Mouse (Mus musculus) forebrain, embryonic 15.5 days (tissue): ENCODE results near the gene Olfr1356. TPM values are rescaled to one million over a fixed set of nuclear protein-coding genes. Genes with fewer than 3 reads are reported as not detected.
"Not testable (repeated sequence)": the region's sequence is repeated elsewhere in the genome, so short reads cannot be mapped to it uniquely, and the experiment has no call there.

Source experiments
- ATAC-seq: fragments of 200-750 bp; cut with Nextera tagmentation; replicated peaks from 2 replicates; pipeline ENCODE4 v1.8.0; 2017; ENCODE audit warnings: mild to moderate bottlenecking, moderate TSS enrichment, moderate library complexity
- H3K27ac ChIP-seq: fragments of 300-500 bp; sonication (generic); replicated peaks from 2 replicates; pipeline ENCODE4 v1.5.1; 2015; ENCODE audit warnings: mild to moderate bottlenecking, inconsistent platforms
- H3K27me3 ChIP-seq: fragments of 300-500 bp; sonication (generic); 2 replicates; pipeline ENCODE4 v1.6.1; 2015; ENCODE audit warnings: inconsistent platforms
- H3K36me3 ChIP-seq: fragments of 300-500 bp; sonication (generic); 2 replicates; pipeline ENCODE4 v1.6.1; 2015; ENCODE audit warnings: mild to moderate bottlenecking, inconsistent platforms
- H3K4me1 ChIP-seq: fragments of 300-500 bp; sonication (generic); 2 replicates; pipeline ENCODE4 v1.6.1; 2015; ENCODE audit warnings: inconsistent platforms
- H3K4me2 ChIP-seq: fragments of 300-500 bp; sonication (generic); replicated peaks from 2 replicates; pipeline ENCODE4 v1.6.1; 2015; ENCODE audit warnings: mild to moderate bottlenecking, inconsistent platforms
- H3K4me3 ChIP-seq: fragments of 300-500 bp; sonication (generic); 2 replicates; pipeline ENCODE4 v1.5.1; 2015; ENCODE audit warnings: mild to moderate bottlenecking, inconsistent platforms
- H3K9ac ChIP-seq: fragments of 300-500 bp; sonication (generic); replicated peaks from 2 replicates; pipeline ENCODE4 v1.6.1; 2015; ENCODE audit warnings: mild to moderate bottlenecking, inconsistent platforms
- H3K9me3 ChIP-seq: fragments of 300-500 bp; sonication (generic); 2 replicates; pipeline ENCODE4 v1.6.1; 2016; ENCODE audit warnings: inconsistent platforms
- WGBS: fragments of 180-500 bp; shearing (Covaris S2); methylation state at CpG from one replicate; pipeline ENCODE4 v1.1.7; 2015; ENCODE audit warnings: mixed read lengths; 5-methylcytosine and 5-hydroxymethylcytosine counted together
- polyA plus RNA-seq: library from polyadenylated mRNA; unstranded; fragments of >200 nt; fragmentation: Nextera tagmentation; extraction: Ambion mirVana; gene quantifications from 2 replicates; pipeline ENCODE4 v1.2.1, GENCODE M21; 2015

Gene Olfr1356
- polyA plus RNA-seq = not detected in 2 replicates

- H3K36me3 ChIP-seq = no peaks in the 10 kb centered on the region
- H3K4me1 ChIP-seq = no peaks in the 10 kb centered on the region
- H3K9me3 ChIP-seq = no peaks in the 10 kb centered on the region
- 85% methylated on average over 2 of the region's 2 CpGs for WGBS
- H3K4me2 ChIP-seq = no peak within 1 kb of the TSS
- no peak for ATAC-seq
- no peak within 1 kb of the TSS for H3K9ac ChIP-seq
- H3K27me3 ChIP-seq = no peaks in the 10 kb centered on the region
- no peak within 1 kb of the TSS for H3K27ac ChIP-seq
- no peak within 1 kb of the TSS for H3K4me3 ChIP-seq
Observed at GRCm38 (mm10) chr10:78852066-78852465, at the start of gene Olfr1356. Gene Olfr1356 (minus strand): TSS chr10:78852166.

GRCm38 (mm10) chr10:78875240-78875639, 23.3 kb upstream of the Olfr1356 start, which contains the start of gene Olfr1355:
Gene Olfr1355 (plus strand): TSS chr10:78875540.
- 70% methylated on average over 2 of the region's 2 CpGs for WGBS
- no peak within 1 kb of the TSS for H3K4me3 ChIP-seq
- H3K9me3 ChIP-seq = no peaks in the 10 kb centered on the region
- no peaks in the 10 kb centered on the region for H3K36me3 ChIP-seq
- H3K4me2 ChIP-seq = no peak within 1 kb of the TSS
- no peak within 1 kb of the TSS for H3K27ac ChIP-seq
- H3K9ac ChIP-seq = no peak within 1 kb of the TSS
- H3K27me3 ChIP-seq = no peaks in the 10 kb centered on the region
- no peaks in the 10 kb centered on the region for H3K4me1 ChIP-seq
- no peak for ATAC-seq

- H3K4me3 ChIP-seq, H3K9ac ChIP-seq, H3K4me2 ChIP-seq, ATAC-seq, H3K9me3 ChIP-seq, H3K27me3 ChIP-seq, H3K27ac ChIP-seq, H3K36me3 ChIP-seq, H3K4me1 ChIP-seq: not testable (repeated sequence)
- WGBS = 89% methylated on average over 12 of the region's 12 CpGs
Observed at GRCm38 (mm10) chr10:78840456-78840855, 11.5 kb downstream of the Olfr1356 start.

- H3K36me3 ChIP-seq = no peaks in the 10 kb centered on the region
- no peak overlapping the region for H3K4me3 ChIP-seq
- H3K27ac ChIP-seq = no peak overlapping the region
- 0 out of 2 replicates have a peak, but pooled peaks cover 3% of the 10 kb centered on the region for H3K4me1 ChIP-seq
- 34% methylated on average over 6 of the region's 6 CpGs for WGBS
- H3K9ac ChIP-seq = no peak overlapping the region
- peak; percentile 81 for ATAC-seq
- no peaks in the 10 kb centered on the region for H3K27me3 ChIP-seq
- H3K4me2 ChIP-seq = no peak overlapping the region
- H3K9me3 ChIP-seq = no peaks in the 10 kb centered on the region
Observed at GRCm38 (mm10) chr10:78812358-78813060, 39.5 kb downstream of the Olfr1356 start.

- Histone ChIP-seq H3K36me3 (no peaks in the 10 kb centered on the region), H3K27me3 (no peaks in the 10 kb centered on the region), H3K27ac (no peak overlapping the region), H3K9me3 (no peaks in the 10 kb centered on the region), H3K4me3 (no peak overlapping the region), H3K4me2 (no peak overlapping the region), H3K9ac (no peak overlapping the region), H3K4me1 (no peaks in the 10 kb centered on the region)
- 83% methylated on average over 2 of the region's 2 CpGs for WGBS
- no peak for ATAC-seq
Observed at GRCm38 (mm10) chr10:78801449-78801848, 50.5 kb downstream of the Olfr1356 start.

Other genes with a start within 250 kb of the Olfr1356 start
- not detected in 2 replicates for gene Olfr1357, start 234.1 kb downstream of the Olfr1356 start, polyA plus RNA-seq
- not detected in 2 replicates for gene Casp14, start 133.9 kb downstream of the Olfr1356 start, polyA plus RNA-seq
- 0.10 and 0.18 TPM in 2 replicates for gene Ccdc105, start 99.1 kb downstream of the Olfr1356 start, polyA plus RNA-seq
- gene Slc1a6, start 71.7 kb downstream of the Olfr1356 start, polyA plus RNA-seq = 4.4 and 4.8 TPM in 2 replicates
- not detected in 2 replicates for gene Olfr1355, start 23.4 kb upstream of the Olfr1356 start, polyA plus RNA-seq
- not detected in 2 replicates for gene Olfr1354, start 61.0 kb upstream of the Olfr1356 start, polyA plus RNA-seq
- not detected in 2 replicates for gene Olfr8, start 98.5 kb upstream of the Olfr1356 start, polyA plus RNA-seq
- gene Olfr1353, start 111.1 kb upstream of the Olfr1356 start, polyA plus RNA-seq = not detected in 2 replicates
- gene Olfr1352, start 128.9 kb upstream of the Olfr1356 start, polyA plus RNA-seq = not detected in 2 replicates
- gene Olfr1351, start 160.3 kb upstream of the Olfr1356 start, polyA plus RNA-seq = not detected in 2 replicates
- 0.26 and 0.51 TPM in 2 replicates for gene Olfr57, start 176.6 kb upstream of the Olfr1356 start, polyA plus RNA-seq
- gene 2610008E11Rik, start 245.4 kb upstream of the Olfr1356 start, polyA plus RNA-seq = 58.7 and 59.5 TPM in 2 replicates